Mouse (Mus musculus) heart, embryonic 10.5 days (tissue): ENCODE data around the gene Prkab1. TPM values are rescaled to one million over a fixed set of nuclear protein-coding genes. Genes with fewer than 3 reads are reported as not detected.

Experiments used
- DNase-seq: peaks from one replicate; pipeline ENCODE4 v3.0.0-alpha.2; 2017; ENCODE audit warnings: low spot score
- H3K27ac ChIP-seq: fragments of 300-500 bp; sonication (generic); 2 replicates; pipeline ENCODE4 v1.5.1; 2016; ENCODE audit warnings: mild to moderate bottlenecking
- H3K27me3 ChIP-seq: fragments of 300-500 bp; sonication (generic); 2 replicates; pipeline ENCODE4 v1.6.1; 2016; ENCODE audit warnings: mild to moderate bottlenecking; ENCODE audit not compliant: poor library complexity, insufficient read depth, severe bottlenecking
- H3K36me3 ChIP-seq: fragments of 300-500 bp; sonication (generic); 2 replicates; pipeline ENCODE4 v1.6.1; 2016; ENCODE audit warnings: mild to moderate bottlenecking, moderate library complexity
- H3K4me1 ChIP-seq: fragments of 300-500 bp; sonication (generic); 2 replicates; pipeline ENCODE4 v1.6.1; 2016; ENCODE audit warnings: mild to moderate bottlenecking
- H3K4me3 ChIP-seq: fragments of 300-500 bp; sonication (generic); 2 replicates; pipeline ENCODE4 v1.5.1; 2016; ENCODE audit warnings: mild to moderate bottlenecking, moderate library complexity
- H3K9me3 ChIP-seq: fragments of 300-500 bp; sonication (generic); 2 replicates; pipeline ENCODE4 v1.6.1; 2016; ENCODE audit warnings: mild to moderate bottlenecking, moderate library complexity
- WGBS: fragments of 180-500 bp; shearing (Covaris S2); methylation state at CpG from one replicate; pipeline ENCODE4 v1.1.7; 2016; 5-methylcytosine and 5-hydroxymethylcytosine counted together
- polyA plus RNA-seq: library from polyadenylated mRNA; unstranded; fragments of >200 nt; fragmentation: Nextera tagmentation; extraction: Ambion mirVana; gene quantifications from 2 replicates; pipeline ENCODE4 v1.2.1, GENCODE M21; 2016

Gene Prkab1
- polyA plus RNA-seq, 1 experiment from 2014 or later = 74.1 TPM

GRCm38 (mm10) chr5:116029071-116029470, 4.8 kb upstream of the Prkab1 start:
- H3K4me1 ChIP-seq = peaks cover 18% of the 10 kb centered on the region
- 0 out of 2 replicates have a peak overlapping the region, but pooled peaks have one; percentile 36 for H3K27ac ChIP-seq
- no peaks in the 10 kb centered on the region for H3K27me3 ChIP-seq
- H3K4me3 ChIP-seq = no peak overlapping the region
- 38% methylated on average over 7 of the region's 7 CpGs for WGBS
- no peaks in the 10 kb centered on the region for H3K36me3 ChIP-seq
- DNase-seq = no peak
- no peaks in the 10 kb centered on the region for H3K9me3 ChIP-seq

GRCm38 (mm10) chr5:116026561-116026960, 2.3 kb upstream of the Prkab1 start:
- Histone ChIP-seq H3K27me3 (no peaks in the 10 kb centered on the region), H3K9me3 (no peaks in the 10 kb centered on the region), H3K4me1 (peaks cover 36% of the 10 kb centered on the region), H3K36me3 (peaks cover 2% of the 10 kb centered on the region), H3K27ac (peak overlapping the region; percentile 3; the same call in 1 of the 2 replicates), H3K4me3 (no peak overlapping the region)
- 43% methylated on average over 14 of the region's 14 CpGs for WGBS
- DNase-seq = peak; percentile 95

- Histone ChIP-seq H3K27ac (no peak overlapping the region), H3K27me3 (no peaks in the 10 kb centered on the region), H3K4me3 (no peak overlapping the region), H3K36me3 (peaks cover 7% of the 10 kb centered on the region), H3K4me1 (peaks cover 39% of the 10 kb centered on the region), H3K9me3 (no peaks in the 10 kb centered on the region)
- no peak for DNase-seq
- 78% methylated on average over 5 of the region's 5 CpGs for WGBS
These were observed 1.8 kb upstream of the Prkab1 start for GRCm38 (mm10) chr5:116026107-116026506.

- H3K4me1 ChIP-seq = peaks cover 44% of the 10 kb centered on the region
- no peaks in the 10 kb centered on the region for H3K27me3 ChIP-seq
- H3K9me3 ChIP-seq = no peaks in the 10 kb centered on the region
- peak; percentile 84 for DNase-seq
- under 1% methylated on average over 28 of the region's 28 CpGs for WGBS
- H3K36me3 ChIP-seq = peaks cover 29% of the 10 kb centered on the region
- H3K4me3 ChIP-seq = peak overlapping the region; percentile 89
- H3K27ac ChIP-seq = peak overlapping the region; percentile 94
These were observed 455 bp downstream of the Prkab1 start for GRCm38 (mm10) chr5:116023821-116024284.

- no peak for DNase-seq
- H3K27ac ChIP-seq = peak overlapping the region; percentile 94
- no peaks in the 10 kb centered on the region for H3K9me3 ChIP-seq
These were observed 1.1 kb downstream of the Prkab1 start for GRCm38 (mm10) chr5:116023251-116023661.

GRCm38 (mm10) chr5:116022658-116023200, 1.6 kb downstream of the Prkab1 start:
- Histone ChIP-seq H3K9me3 (no peaks in the 10 kb centered on the region), H3K4me1 (peaks cover 44% of the 10 kb centered on the region), H3K36me3 (peaks cover 39% of the 10 kb centered on the region), H3K27ac (peak overlapping the region; percentile 94; the same call in 1 of the 2 replicates), H3K4me3 (peak overlapping the region; percentile 89), H3K27me3 (no peaks in the 10 kb centered on the region)
- no peak for DNase-seq
- 79% methylated on average over 7 of the region's 7 CpGs for WGBS

More at GRCm38 (mm10) chr5:116023251-116023661, 1.1 kb downstream of the Prkab1 start:
- Histone ChIP-seq H3K36me3 (peaks cover 34% of the 10 kb centered on the region), H3K27me3 (no peaks in the 10 kb centered on the region), H3K4me3 (peak overlapping the region; percentile 89), H3K4me1 (peaks cover 44% of the 10 kb centered on the region)
- 29% methylated on average over 8 of the region's 8 CpGs for WGBS

- Histone ChIP-seq H3K4me3 (0 out of 2 replicates have a peak overlapping the region, but pooled peaks have one; percentile 89), H3K4me1 (peaks cover 44% of the 10 kb centered on the region)
- no peak for DNase-seq
These were observed 2.2 kb downstream of the Prkab1 start for GRCm38 (mm10) chr5:116022131-116022530.

GRCm38 (mm10) chr5:116021552-116021951, 2.8 kb downstream of the Prkab1 start:
- H3K4me1 ChIP-seq = peaks cover 44% of the 10 kb centered on the region
- no peaks in the 10 kb centered on the region for H3K27me3 ChIP-seq
- H3K4me3 ChIP-seq = no peak overlapping the region
- 72% methylated on average over 14 of the region's 14 CpGs for WGBS
- H3K9me3 ChIP-seq = no peaks in the 10 kb centered on the region
- peak; percentile 90 for DNase-seq
- H3K27ac ChIP-seq = no peak overlapping the region; the same call in 1 of the 2 replicates
- H3K36me3 ChIP-seq = peaks cover 51% of the 10 kb centered on the region

More at GRCm38 (mm10) chr5:116022131-116022530, 2.2 kb downstream of the Prkab1 start:
- 80% methylated on average over 12 of the region's 12 CpGs for WGBS
- Histone ChIP-seq H3K27me3 (no peaks in the 10 kb centered on the region), H3K36me3 (peaks cover 45% of the 10 kb centered on the region), H3K27ac (peak overlapping the region; percentile 94; the same call in 1 of the 2 replicates), H3K9me3 (no peaks in the 10 kb centered on the region)

- Histone ChIP-seq H3K27ac (peak overlapping the region; percentile 75), H3K27me3 (no peaks in the 10 kb centered on the region), H3K36me3 (peaks cover 71% of the 10 kb centered on the region), H3K4me1 (peaks cover 41% of the 10 kb centered on the region), H3K4me3 (0 out of 2 replicates have a peak overlapping the region, but pooled peaks have one; percentile 15), H3K9me3 (no peaks in the 10 kb centered on the region)
- WGBS = 29% methylated on average over 11 of the region's 11 CpGs
- DNase-seq = no peak
These were observed 4.9 kb downstream of the Prkab1 start for GRCm38 (mm10) chr5:116019371-116019770.

GRCm38 (mm10) chr5:116018784-116019183, 5.5 kb downstream of the Prkab1 start:
- WGBS = 46% methylated on average over 6 of the region's 6 CpGs
- Histone ChIP-seq H3K4me1 (peaks cover 41% of the 10 kb centered on the region), H3K27me3 (no peaks in the 10 kb centered on the region), H3K27ac (peak overlapping the region; percentile 75), H3K9me3 (no peaks in the 10 kb centered on the region), H3K4me3 (no peak overlapping the region), H3K36me3 (peaks cover 77% of the 10 kb centered on the region)
- no peak for DNase-seq

- WGBS = 84% methylated on average over 9 of the region's 9 CpGs
- DNase-seq = no peak
- Histone ChIP-seq H3K4me1 (peaks cover 37% of the 10 kb centered on the region), H3K4me3 (no peak overlapping the region), H3K27me3 (no peaks in the 10 kb centered on the region), H3K36me3 (peaks cover 83% of the 10 kb centered on the region), H3K27ac (peak overlapping the region; percentile 12; the same call in 1 of the 2 replicates), H3K9me3 (no peaks in the 10 kb centered on the region)
These were observed 6.1 kb downstream of the Prkab1 start for GRCm38 (mm10) chr5:116018196-116018595.

- H3K9me3 ChIP-seq = no peaks in the 10 kb centered on the region
- no peak overlapping the region for H3K4me3 ChIP-seq
- no peak overlapping the region for H3K27ac ChIP-seq
- 90% methylated on average over 8 of the region's 8 CpGs for WGBS
- H3K4me1 ChIP-seq = peaks cover 29% of the 10 kb centered on the region
- H3K36me3 ChIP-seq = peaks cover 88% of the 10 kb centered on the region
- no peak for DNase-seq
- no peaks in the 10 kb centered on the region for H3K27me3 ChIP-seq
These were observed 6.9 kb downstream of the Prkab1 start for GRCm38 (mm10) chr5:116017391-116017790.

- no peaks in the 10 kb centered on the region for H3K9me3 ChIP-seq
- no peak for DNase-seq
- H3K4me3 ChIP-seq = no peak overlapping the region
- peaks cover 86% of the 10 kb centered on the region for H3K36me3 ChIP-seq
- no peaks in the 10 kb centered on the region for H3K27me3 ChIP-seq
- peaks cover 22% of the 10 kb centered on the region for H3K4me1 ChIP-seq
- H3K27ac ChIP-seq = no peak overlapping the region
- WGBS = 92% methylated on average over 5 of the region's 5 CpGs
These were observed 7.8 kb downstream of the Prkab1 start for GRCm38 (mm10) chr5:116016542-116016941.
